Mouse (Mus musculus) embryonic stem cell, embryonic (primary cell): ENCODE measurements around the gene Stx8.

Experiments used
- CTCF ChIA-PET, 4 experiments: fragments of 300-600 bp in 2 of 4; fragments of 350-600 bp in 2 of 4; sonication (Branson Sonifier 250); formaldehyde crosslinking; loops; one replicate each; lab custom pipeline; 2022; ENCODE audit warnings: inconsistent platforms in 2 of 4; lab: Charles Lee
- POLR2A ChIA-PET, 4 experiments: fragments of 300-600 bp in 2 of 4; fragments of 350-600 bp in 2 of 4; sonication (Branson Sonifier 250); formaldehyde crosslinking; loops; one replicate each; lab custom pipeline; 2022; ENCODE audit warnings: antibody characterized with exemption in 4 of 4, inconsistent platforms in 1 of 4; lab: Charles Lee

The Stx8 gene

DNA sequence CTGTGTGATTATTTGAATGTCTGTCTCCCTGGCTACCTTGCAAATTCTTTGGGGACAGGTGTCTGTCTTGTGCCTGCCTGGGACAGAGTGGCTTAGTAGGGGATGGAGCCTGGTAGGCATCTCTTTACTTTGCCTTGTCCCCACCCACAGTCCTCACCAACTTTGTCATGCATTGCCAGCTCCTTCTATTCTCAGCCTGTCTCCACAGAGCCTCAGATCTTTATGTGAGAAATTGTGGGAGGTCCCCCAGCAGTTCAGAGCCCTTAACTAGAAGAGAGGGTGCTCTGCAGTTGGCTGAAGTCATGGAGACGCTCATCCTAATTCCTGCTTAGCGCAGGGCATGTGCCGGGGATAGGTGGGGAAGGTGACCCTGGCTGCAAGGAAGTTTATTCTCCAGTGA is 219.7 kb downstream of the Stx8 start:
- CTCF ChIA-PET: interaction anchor here in 1 of 4 experiments (1.1 kb wide), 1 partner anchor 17 kb away, joined by 3 read pairs; no protein-coding TSS in a partner anchor
- POLR2A ChIA-PET: interaction anchor here in 1 of 4 experiments (1.0 kb wide), 1 partner anchor 35 kb away, joined by 3 read pairs; no protein-coding TSS in a partner anchor

DNA sequence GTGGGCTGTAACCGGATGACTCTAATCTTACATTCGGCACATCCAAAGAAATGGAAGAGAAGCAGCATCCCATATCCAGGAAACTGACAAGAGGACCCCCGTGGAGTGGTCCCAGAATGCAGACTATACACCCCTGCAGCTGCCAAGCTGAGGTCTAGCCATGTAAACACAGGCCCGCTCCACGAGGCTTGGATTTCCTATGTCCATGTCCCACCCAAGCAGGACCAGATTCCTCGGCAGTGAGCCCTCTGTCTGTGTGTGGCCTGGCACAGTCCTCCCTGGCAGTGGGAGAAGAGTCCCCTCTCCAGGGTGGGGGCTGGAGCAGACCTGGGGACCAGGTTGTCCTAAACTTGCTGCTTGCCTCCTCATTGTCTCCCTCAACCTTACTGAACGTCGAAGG is 221.2 kb downstream of the Stx8 start:
- POLR2A ChIA-PET: interaction anchor here in 1 of 4 experiments (0.5 kb wide), 1 partner anchor 224 kb away, joined by 3 read pairs; no protein-coding TSS in a partner anchor

DNA sequence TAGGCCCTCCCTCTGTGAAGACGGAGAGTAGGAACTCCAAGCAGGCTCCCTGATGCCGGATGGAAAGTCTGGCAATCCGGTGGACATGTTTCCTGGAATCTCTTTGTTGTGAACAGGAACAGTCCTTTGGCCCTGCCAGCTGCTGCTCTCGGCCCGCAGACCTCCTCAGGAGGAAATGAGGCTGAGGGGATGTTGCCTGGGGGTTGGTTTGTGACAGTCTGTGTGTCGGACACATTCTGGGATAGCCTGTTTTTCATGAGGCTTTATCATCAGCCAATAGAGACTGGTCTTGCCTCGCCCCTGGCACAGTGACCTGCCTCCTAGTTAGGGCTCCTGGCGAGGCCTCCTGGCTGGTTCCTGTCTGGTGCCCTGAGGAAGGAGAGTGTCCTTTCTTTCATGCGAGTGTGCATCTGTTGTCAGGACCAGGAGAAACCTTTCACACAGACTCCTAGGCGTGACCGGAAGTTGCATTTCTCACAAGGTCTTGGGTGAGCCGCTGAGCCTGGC is 222.8 kb downstream of the Stx8 start:
- ChIA-PET POLR2A (interaction anchor here in 2 of 4 experiments (0.6 to 0.7 kb wide), 2 partner anchors 45 to 906 kb away, joined by 4 read pairs; partner anchors contain the start of gene Per1 (in 1 of the 2)), CTCF (interaction anchor here in 2 of 4 experiments (0.6 to 0.7 kb wide), 3 partner anchors 7 to 469 kb away, joined by 3 read pairs; no protein-coding TSS in a partner anchor)

More for the DNA sequence above, 221.2 kb downstream of the Stx8 start:
- CTCF ChIA-PET: no interaction called here

DNA sequence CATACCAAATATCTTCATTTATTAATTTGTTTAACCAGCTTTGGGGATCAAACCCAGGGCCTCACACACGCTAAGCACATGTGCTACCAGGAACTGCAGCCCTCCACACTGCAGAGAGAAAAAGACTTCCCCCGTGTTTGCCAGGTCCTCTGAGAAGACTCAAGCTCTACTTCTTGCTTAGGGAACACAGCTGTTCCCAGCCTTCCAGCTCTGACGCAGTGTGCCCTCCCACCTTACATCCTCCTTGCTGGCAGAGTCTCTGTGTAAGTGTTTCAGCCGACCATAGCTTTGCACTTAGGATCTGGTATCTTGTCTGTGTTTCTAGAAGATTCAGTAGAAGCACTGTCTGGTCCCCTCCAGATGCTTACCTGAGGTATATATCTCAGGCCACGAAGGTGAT is 224.9 kb downstream of the Stx8 start:
- ChIA-PET POLR2A (interaction anchor here in 1 of 4 experiments (2.2 kb wide), 1 partner anchor 11 kb away, joined by 5 read pairs; no protein-coding TSS in a partner anchor), CTCF (no interaction called here)

DNA sequence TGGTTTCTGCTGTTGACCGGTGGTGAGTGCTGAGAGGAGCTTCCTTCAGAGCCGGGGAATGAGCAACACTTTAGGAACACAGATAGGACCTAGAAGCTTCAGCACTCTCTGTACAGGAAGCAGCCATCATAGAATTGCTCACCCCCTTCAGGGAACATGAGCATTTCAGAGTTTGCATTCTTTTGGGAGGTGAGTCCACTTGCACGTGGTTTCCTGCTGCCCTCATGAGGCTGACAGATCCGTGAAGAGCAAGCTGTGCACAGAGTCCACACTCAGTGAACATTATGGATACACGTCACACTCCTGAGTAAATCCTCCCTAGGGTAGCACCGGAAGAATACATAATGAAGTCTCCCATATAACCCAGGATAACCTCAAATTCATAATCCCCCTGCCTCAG is 229.2 kb downstream of the Stx8 start:
- POLR2A ChIA-PET: interaction anchor here in 1 of 4 experiments (0.5 kb wide), 1 partner anchor 34 kb away, joined by 5 read pairs; no protein-coding TSS in a partner anchor
- CTCF ChIA-PET: interaction anchor here in 1 of 4 experiments (0.5 kb wide), 1 partner anchor 78 kb away, joined by 4 read pairs; no protein-coding TSS in a partner anchor

DNA sequence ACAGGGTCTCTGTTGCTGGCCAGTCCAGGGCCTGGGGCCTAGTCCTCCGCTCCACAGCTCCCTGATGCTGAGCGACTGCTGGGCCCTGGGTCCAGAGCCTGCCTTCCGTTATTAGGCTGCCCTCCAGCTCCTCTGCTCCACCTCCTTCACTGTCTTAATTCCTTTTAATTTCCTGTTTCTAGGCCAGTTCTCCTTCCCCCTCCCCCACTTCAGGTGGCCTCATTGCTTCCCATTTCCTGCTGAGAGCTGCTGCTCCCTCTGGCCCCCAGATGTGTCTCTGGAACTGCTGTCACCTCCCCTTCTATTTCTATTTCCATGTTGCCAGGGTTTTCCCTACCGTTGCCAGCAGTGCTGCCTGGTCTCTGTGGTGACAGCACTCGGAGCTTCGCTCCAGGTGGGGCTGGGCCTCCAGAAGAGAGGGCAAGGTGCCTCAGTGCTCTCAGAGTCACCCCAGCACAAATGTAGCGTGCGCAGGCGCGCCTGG is 229.7 kb downstream of the Stx8 start:
- ChIA-PET CTCF (interaction anchor here in 1 of 4 experiments (0.5 kb wide), 1 partner anchor 78 kb away, joined by 4 read pairs; no protein-coding TSS in a partner anchor), POLR2A (interaction anchor here in 1 of 4 experiments (0.5 kb wide), 1 partner anchor 34 kb away, joined by 5 read pairs; no protein-coding TSS in a partner anchor)

DNA sequence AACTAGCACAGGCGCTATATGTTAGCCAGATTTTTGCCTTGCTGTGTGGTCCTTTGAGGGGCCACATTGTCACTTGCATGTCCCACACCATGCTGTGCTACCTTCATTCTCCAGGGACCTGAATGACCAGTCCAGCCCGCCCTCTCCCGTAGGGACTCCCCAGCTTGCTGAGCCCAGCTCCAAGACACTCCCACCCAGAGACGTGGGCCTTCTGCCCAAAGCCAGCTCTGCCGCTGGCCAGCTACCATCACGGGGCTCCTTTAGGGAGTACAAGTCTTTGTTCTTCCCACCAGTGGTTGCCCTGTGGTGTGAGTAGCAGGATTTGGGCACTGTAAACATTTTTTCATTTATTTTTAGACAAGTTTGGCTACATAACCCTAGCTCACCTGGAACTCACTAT is 230.6 kb downstream of the Stx8 start:
- POLR2A ChIA-PET: interaction anchor here in 1 of 4 experiments (1.0 kb wide), 1 partner anchor 167 kb away, joined by 3 read pairs; no protein-coding TSS in a partner anchor
- CTCF ChIA-PET: no interaction called here

DNA sequence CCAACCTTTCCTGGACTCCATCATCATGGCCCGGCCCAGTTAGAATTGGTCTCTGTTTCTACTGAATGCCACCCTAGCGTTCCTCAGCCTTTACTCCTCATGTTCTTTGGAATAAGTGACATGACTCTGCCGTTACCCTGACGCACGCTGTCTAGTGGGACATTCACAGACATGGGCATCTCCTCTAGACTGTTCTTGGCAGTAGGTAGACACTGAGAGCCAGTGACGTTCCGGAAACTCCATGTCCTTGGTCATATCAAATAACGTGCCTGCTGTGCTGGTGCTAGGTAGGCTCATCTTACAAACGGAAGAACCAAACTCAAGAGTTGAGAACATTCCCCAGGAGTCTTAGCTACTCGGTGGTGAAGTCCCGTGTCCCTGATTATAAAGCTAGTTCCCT is 231.5 kb downstream of the Stx8 start:
- POLR2A ChIA-PET: interaction anchor here in 2 of 4 experiments (0.6 to 1.0 kb wide), 4 partner anchors 17 to 285 kb away, joined by 3 to 4 read pairs (median 3); no protein-coding TSS in a partner anchor
- CTCF ChIA-PET: interaction anchor here in 2 of 4 experiments (0.7 kb wide), 2 partner anchors 287 to 364 kb away, joined by 6 read pairs; no protein-coding TSS in a partner anchor

DNA sequence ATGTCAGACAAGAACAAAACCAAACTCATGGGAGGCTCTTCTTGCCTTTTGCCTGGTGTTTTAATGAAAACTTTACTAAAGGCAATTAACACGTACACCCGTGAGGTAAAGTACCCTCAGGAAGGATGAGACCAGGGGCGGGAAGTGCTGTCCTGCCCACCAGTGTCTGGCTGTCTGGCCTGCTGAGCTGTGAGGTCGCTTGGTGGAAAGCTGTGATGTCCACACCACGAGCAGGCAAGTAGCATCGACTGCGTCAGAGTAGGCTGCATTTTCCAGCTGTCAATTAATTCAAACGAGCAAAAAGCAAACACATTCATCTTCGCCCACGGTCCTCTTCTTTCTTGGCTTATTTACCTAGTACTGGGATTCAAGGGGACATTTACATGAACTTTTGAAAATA is 232.7 kb downstream of the Stx8 start:
- ChIA-PET CTCF (no interaction called here), POLR2A (no interaction called here)

DNA sequence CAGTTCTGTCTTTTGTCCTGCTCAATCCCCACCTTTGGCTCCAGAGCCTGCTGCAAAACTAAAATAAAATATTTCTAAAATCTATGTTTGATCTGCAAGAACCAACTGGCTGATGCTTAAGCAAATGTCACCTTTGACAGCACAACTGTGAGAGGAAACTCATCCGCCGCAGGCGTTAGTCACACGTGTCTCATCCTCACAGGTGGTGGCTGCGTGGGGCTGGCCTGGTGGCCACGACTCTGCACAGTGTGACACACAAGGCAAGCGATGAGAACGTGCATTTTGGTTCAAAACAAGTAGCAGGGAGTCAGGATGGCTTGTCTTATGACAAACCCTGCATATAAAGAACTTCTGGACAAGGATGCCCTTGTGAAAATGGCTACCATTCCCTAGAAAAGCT is 233.1 kb downstream of the Stx8 start:
- CTCF ChIA-PET: no interaction called here
- POLR2A ChIA-PET: no interaction called here

DNA sequence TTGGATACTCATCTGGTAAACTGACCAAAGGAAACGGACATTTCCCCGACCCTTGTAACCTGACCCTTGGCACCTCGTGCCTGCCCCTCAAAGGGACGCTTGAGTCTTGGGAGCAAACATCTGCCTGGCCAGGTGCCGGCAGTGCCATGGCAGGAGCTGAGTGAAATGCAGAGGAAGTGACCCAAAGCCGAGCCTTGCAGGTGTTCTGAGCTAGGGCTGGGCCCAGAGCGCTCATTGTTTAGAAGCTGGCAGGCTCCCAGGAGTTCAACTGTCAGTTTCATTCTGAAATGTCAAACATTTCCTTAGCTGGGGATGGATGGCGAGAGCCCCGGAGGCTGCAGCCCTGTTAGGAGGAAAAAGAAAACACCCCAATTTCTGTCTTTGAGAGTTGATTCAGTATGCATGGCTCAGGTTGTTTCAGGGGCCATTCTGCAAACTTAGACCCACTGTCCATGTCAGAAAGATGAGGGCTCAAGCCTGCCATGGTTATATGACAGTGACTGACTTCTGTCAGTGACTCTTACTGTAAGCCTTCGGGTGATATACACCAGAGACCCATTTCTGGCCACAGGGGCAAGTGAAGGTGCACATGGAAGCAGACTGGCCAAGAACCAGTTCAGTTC is 233.9 kb downstream of the Stx8 start:
- CTCF ChIA-PET: no interaction called here
- POLR2A ChIA-PET: no interaction called here

DNA sequence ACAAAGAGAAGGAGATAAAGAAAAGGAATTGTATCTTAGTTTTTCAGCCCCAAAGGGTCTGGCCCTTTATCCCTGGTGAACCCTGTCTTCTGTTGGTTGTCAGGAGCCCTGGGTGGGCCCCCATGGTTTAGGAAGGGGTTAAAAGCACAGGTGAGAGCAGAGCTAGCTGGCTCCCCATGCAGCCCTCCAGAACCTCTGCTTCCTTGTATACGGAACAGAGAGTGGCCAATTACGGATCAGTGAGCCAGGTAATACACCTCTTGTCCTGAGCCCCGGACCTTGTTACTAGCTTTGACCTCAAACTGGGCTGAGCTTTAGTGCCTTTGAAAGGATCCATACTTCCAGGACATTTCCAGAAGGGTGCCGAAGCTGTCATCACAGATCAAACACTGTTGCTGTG is 234.5 kb downstream of the Stx8 start:
- POLR2A ChIA-PET: no interaction called here
- CTCF ChIA-PET: interaction anchor here in 1 of 4 experiments (0.8 kb wide), 1 partner anchor 18 kb away, joined by 4 read pairs; no protein-coding TSS in a partner anchor

DNA sequence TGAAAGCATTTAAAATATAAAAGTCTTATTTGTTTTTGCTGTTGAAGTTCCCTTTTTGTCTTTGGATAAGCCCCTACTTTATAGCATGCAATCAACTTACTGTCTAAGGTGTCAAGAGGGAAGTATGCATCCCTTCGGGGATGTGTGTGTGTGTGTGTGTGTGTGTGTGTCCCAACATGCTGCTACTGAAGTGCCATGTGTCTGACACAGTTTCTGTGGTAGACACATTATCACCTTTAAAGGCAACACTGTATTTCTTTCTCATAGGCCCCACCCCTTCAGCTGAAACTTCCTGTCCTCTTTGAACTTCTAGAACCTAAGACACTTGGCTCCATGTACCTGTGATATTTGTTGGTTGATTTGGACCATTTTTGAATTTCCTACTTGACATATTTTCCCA is 235.1 kb downstream of the Stx8 start:
- POLR2A ChIA-PET: interaction anchor here in 1 of 4 experiments (1.5 to 2.7 kb wide), 2 partner anchors 9 to 65 kb away, joined by 5 to 6 read pairs; no protein-coding TSS in a partner anchor

DNA sequence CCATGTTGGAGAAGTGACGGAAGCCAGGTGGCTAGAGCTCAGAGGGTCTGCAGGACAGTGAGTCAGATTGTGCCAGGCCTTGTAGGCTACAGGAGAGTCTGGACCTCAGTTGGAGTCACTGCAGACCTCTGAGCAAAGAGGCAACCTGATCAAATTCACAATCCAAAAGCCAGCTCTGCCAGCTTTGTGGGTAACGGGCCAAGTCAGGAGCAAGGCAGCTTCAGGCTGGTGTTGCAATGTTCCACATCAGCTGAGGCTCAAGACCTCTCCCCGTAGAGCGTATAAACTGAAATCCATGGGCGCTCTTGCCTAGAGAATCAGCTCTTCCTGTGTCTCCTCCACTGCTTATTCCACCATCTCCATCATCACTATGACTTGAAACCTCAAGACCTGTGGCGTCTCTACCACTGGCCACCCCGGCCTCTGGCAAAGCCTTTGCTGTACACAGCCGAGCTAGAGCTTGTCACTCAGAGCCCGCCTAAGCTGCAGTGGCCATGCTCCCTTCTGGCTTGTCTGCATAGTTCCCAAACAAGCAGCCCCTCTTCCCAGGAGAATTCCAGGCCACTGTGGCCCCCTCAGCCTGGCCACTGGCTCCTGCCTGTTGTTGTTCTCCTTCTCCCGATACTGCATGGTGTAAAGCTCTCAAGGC is 235.9 kb downstream of the Stx8 start:
- CTCF ChIA-PET: interaction anchor here in 2 of 4 experiments (0.6 to 1.7 kb wide), 2 partner anchors 13 to 206 kb away, joined by 3 to 7 read pairs; no protein-coding TSS in a partner anchor
- POLR2A ChIA-PET: interaction anchor here (0.5 to 2.7 kb wide), 10 partner anchors 8 to 467 kb away, joined by 3 to 6 read pairs (median 3); no protein-coding TSS in a partner anchor

More for the DNA sequence above, 235.1 kb downstream of the Stx8 start:
- CTCF ChIA-PET: interaction anchor here in 2 of 4 experiments (0.6 to 0.8 kb wide), 2 partner anchors 17 to 86 kb away, joined by 3 to 4 read pairs; no protein-coding TSS in a partner anchor

DNA sequence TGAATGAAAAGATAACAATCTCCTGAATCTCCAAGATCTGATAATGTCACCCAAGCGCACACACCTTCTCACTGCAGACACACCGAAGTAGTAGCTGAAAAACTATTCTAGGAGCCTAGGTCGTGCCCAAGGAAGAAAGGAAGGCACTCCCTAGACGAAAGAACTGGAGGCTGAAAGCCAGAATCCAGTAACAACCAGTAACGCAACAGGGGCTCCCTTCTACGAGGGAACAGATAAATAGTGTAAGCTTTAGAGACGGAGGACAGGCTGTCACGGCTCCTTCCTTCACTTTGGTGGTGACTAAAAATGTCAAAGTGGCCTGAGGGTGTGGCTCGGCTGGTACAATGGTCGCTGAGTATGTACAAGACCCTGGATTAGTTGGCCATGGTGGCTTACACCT is 236.6 kb downstream of the Stx8 start:
- POLR2A ChIA-PET: interaction anchor here in 3 of 4 experiments (0.6 to 2.7 kb wide), 13 partner anchors 9 to 467 kb away, joined by 3 to 7 read pairs (median 3); no protein-coding TSS in a partner anchor
- CTCF ChIA-PET: interaction anchor here in 2 of 4 experiments (1.1 to 1.7 kb wide), 2 partner anchors 17 to 206 kb away, joined by 3 to 7 read pairs; no protein-coding TSS in a partner anchor

DNA sequence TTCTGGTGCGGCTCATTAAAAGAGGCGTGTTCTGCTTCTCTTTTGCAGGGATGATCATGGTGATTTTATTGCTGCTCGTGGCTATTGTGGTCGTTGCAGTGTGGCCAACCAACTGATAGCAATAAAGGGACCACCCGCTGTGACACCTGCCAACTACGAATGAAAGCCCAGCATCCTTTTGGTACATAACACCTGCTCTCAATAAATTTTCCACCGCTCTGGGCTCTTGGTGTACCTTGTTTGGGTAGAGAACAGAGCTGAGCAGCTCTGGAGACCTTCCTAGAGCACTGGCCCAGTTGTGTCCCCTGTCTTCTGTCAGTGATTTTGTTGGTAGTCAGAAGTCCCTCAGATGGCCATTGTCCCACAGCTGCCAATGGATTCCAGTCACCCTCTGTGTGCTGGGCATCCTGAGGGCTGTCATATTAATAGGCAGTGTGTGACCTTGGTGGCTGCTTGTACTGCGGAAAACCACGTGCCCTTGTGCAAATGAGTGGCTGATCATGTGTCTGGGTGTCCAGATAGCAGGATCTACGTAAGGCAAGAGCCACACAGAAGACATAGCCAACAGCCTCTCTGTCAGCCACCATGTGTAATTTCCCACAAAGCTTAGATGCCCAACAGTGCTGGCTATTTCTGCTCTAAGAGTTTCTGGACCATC is 237.8 kb downstream of the Stx8 start:
- POLR2A ChIA-PET: interaction anchor here in 1 of 4 experiments (1.5 to 2.7 kb wide), 2 partner anchors 50 to 68 kb away, joined by 3 to 6 read pairs; no protein-coding TSS in a partner anchor

DNA sequence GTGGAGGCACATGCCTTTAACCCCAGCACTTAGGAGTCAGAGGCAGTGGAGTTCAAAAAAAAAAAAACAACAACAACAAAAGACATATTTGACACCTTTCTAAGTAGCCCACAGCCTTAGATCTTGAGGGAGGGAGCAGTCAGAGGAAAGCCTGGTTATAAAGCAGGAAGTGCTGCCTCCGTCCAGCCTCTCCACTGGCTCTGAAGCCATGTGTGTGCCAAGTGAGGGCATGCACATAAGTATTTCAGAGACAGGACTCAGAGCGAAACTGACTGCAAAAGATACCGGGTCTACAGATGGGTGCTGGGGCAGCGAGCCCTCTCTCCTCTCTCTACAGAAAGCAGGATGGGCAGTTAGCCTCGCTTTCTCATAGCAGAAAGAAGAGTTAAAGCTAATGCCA is 238.4 kb downstream of the Stx8 start:
- ChIA-PET CTCF (no interaction called here), POLR2A (no interaction called here)

More for the DNA sequence above, 237.8 kb downstream of the Stx8 start:
- CTCF ChIA-PET: interaction anchor here in 2 of 4 experiments (0.5 to 1.1 kb wide), 2 partner anchors 10 to 19 kb away, joined by 3 to 4 read pairs; no protein-coding TSS in a partner anchor
